Mouse (Mus musculus): ENCODE measurements around the gene Kprp. TPM values are rescaled to one million over a fixed set of nuclear protein-coding genes. Genes with fewer than 3 reads are reported as not detected.

The Kprp gene
- polyA plus RNA-seq, 1 experiment from 2014 or later: not detected

GRCm38 (mm10) chr3:92778799-92779198 lies 48.2 kb downstream of the Kprp start, which contains the start of gene Lce1i:
Lce1i (minus strand) TSS chr3:92778899.
- no peak within 1 kb of the TSS for H3K4me2 ChIP-seq (ENCODE audit: low read depth)
- H3K27me3 ChIP-seq (ENCODE audit: control insufficient read depth, insufficient read depth, low read length): no peaks in the 10 kb centered on the region
- DNase-seq (ENCODE audit: low spot score) (no peak), ATAC-seq (ENCODE audit: insufficient read depth, low FRiP score, low TSS enrichment) (no peak)
- no peaks in the 10 kb centered on the region for H3K4me1 ChIP-seq (ENCODE audit: control insufficient read depth, insufficient read depth, low read length)
- 85% methylated on average over 1 of the region's 1 CpGs for WGBS
- no peaks in the 10 kb centered on the region for H3K36me3 ChIP-seq (ENCODE audit: control insufficient read depth, insufficient read depth, low read length)
- no peaks in the 10 kb centered on the region for H3K9me3 ChIP-seq (ENCODE audit: control insufficient read depth, low read length)
- no peak within 1 kb of the TSS for H3K9ac ChIP-seq (ENCODE audit: low read length)
- no peak within 1 kb of the TSS for H3K4me3 ChIP-seq (ENCODE audit: low read depth, low read length)
- H3K27ac ChIP-seq (ENCODE audit: low read depth, low read length): no peak within 1 kb of the TSS

Other genes starting within 250 kb of the Kprp start
- not detected in 2 replicates for gene Smcp, start 238.2 kb downstream of the Kprp start, polyA plus RNA-seq (2014; fragmentation: Nextera tagmentation; extraction: Ambion mirVana)
- not detected in 2 replicates for gene 2210017I01Rik, start 219.8 kb downstream of the Kprp start, polyA plus RNA-seq (2014; fragmentation: Nextera tagmentation; extraction: Ambion mirVana)
- gene Lce6a, start 205.6 kb downstream of the Kprp start, polyA plus RNA-seq (2014; fragmentation: Nextera tagmentation; extraction: Ambion mirVana): not detected in 2 replicates
- not detected in 2 replicates for gene Lce1a1, start 178.9 kb downstream of the Kprp start, polyA plus RNA-seq (2014; fragmentation: Nextera tagmentation; extraction: Ambion mirVana)
- not detected in 2 replicates for gene Lce1b, start 170.3 kb downstream of the Kprp start, polyA plus RNA-seq (2014; fragmentation: Nextera tagmentation; extraction: Ambion mirVana)
- gene Lce1a2, start 156.9 kb downstream of the Kprp start, polyA plus RNA-seq (2014; fragmentation: Nextera tagmentation; extraction: Ambion mirVana): not detected in 2 replicates
- gene Lce1c, start 148.0 kb downstream of the Kprp start, polyA plus RNA-seq (2014; fragmentation: Nextera tagmentation; extraction: Ambion mirVana): not detected in 2 replicates
- not detected in 2 replicates for gene Lce1d, start 140.0 kb downstream of the Kprp start, polyA plus RNA-seq (2014; fragmentation: Nextera tagmentation; extraction: Ambion mirVana)
- gene Lce1e, start 118.2 kb downstream of the Kprp start, polyA plus RNA-seq (2014; fragmentation: Nextera tagmentation; extraction: Ambion mirVana): not detected in 2 replicates
- gene Lce1f, start 106.9 kb downstream of the Kprp start, polyA plus RNA-seq (2014; fragmentation: Nextera tagmentation; extraction: Ambion mirVana): not detected in 2 replicates
- not detected in 2 replicates for gene Gm38119, start 88.2 kb downstream of the Kprp start, polyA plus RNA-seq (2014; fragmentation: Nextera tagmentation; extraction: Ambion mirVana)
- not detected in 2 replicates for gene Lce1g, start 74.9 kb downstream of the Kprp start, polyA plus RNA-seq (2014; fragmentation: Nextera tagmentation; extraction: Ambion mirVana)
- not detected in 2 replicates for gene Lce1h, start 62.2 kb downstream of the Kprp start, polyA plus RNA-seq (2014; fragmentation: Nextera tagmentation; extraction: Ambion mirVana)
- not detected in 2 replicates for gene Lce1i, start 48.3 kb downstream of the Kprp start, polyA plus RNA-seq (2014; fragmentation: Nextera tagmentation; extraction: Ambion mirVana)
- gene Lce1j, start 36.7 kb downstream of the Kprp start, polyA plus RNA-seq (2014; fragmentation: Nextera tagmentation; extraction: Ambion mirVana): not detected in 2 replicates
- not detected in 2 replicates for gene Lce1k, start 19.4 kb downstream of the Kprp start, polyA plus RNA-seq (2014; fragmentation: Nextera tagmentation; extraction: Ambion mirVana)
- not detected in 2 replicates for gene Lce1l, start 24.0 kb upstream of the Kprp start, polyA plus RNA-seq (2014; fragmentation: Nextera tagmentation; extraction: Ambion mirVana)
- gene 2310050C09Rik, start 43.0 kb upstream of the Kprp start, polyA plus RNA-seq (2014; fragmentation: Nextera tagmentation; extraction: Ambion mirVana): not detected in 2 replicates
- not detected in 2 replicates for gene Lce3a, start 99.0 kb upstream of the Kprp start, polyA plus RNA-seq (2014; fragmentation: Nextera tagmentation; extraction: Ambion mirVana)
- gene Lce3b, start 105.7 kb upstream of the Kprp start, polyA plus RNA-seq (2014; fragmentation: Nextera tagmentation; extraction: Ambion mirVana): not detected in 2 replicates
- not detected in 2 replicates for gene Lce3c, start 117.2 kb upstream of the Kprp start, polyA plus RNA-seq (2014; fragmentation: Nextera tagmentation; extraction: Ambion mirVana)
- gene Lce3d, start 130.1 kb upstream of the Kprp start, polyA plus RNA-seq (2014; fragmentation: Nextera tagmentation; extraction: Ambion mirVana): not detected in 2 replicates
- not detected in 2 replicates for gene Lce3e, start 139.8 kb upstream of the Kprp start, polyA plus RNA-seq (2014; fragmentation: Nextera tagmentation; extraction: Ambion mirVana)
- gene Lce3f, start 165.0 kb upstream of the Kprp start, polyA plus RNA-seq (2014; fragmentation: Nextera tagmentation; extraction: Ambion mirVana): not detected in 2 replicates
- gene Crct1, start 188.4 kb upstream of the Kprp start, polyA plus RNA-seq (2014; fragmentation: Nextera tagmentation; extraction: Ambion mirVana): 0.68 TPM in 1 of 2 replicates, not detected in the other
- gene Lce1m, start 191.8 kb upstream of the Kprp start, polyA plus RNA-seq (2014; fragmentation: Nextera tagmentation; extraction: Ambion mirVana): not detected in 2 replicates
- gene Gm4858, start 241.6 kb upstream of the Kprp start, polyA plus RNA-seq (2014; fragmentation: Nextera tagmentation; extraction: Ambion mirVana): not detected in 2 replicates